Mouse (Mus musculus) MEL (cell line): ENCODE results near the gene Palld. TPM values are rescaled to one million over a fixed set of nuclear protein-coding genes. Genes with fewer than 3 reads are reported as not detected.

Experiments used
- DNase-seq: peaks from one replicate; pipeline ENCODE4 v3.0.0; 2011; ENCODE audit warnings: low read depth, low spot score
- H3K27ac ChIP-seq: 2 replicates; pipeline ENCODE4 v1.5.1; 2012; ENCODE audit warnings: low read depth, mild to moderate bottlenecking, control low read depth, low read length, moderate library complexity; ENCODE audit not compliant: control insufficient read depth
- H3K27me3 ChIP-seq, 2 experiments: fragments of 150-350 bp in 1 of 2; sonication (generic) in 1 of 2; 2 replicates each; pipeline ENCODE4 v1.6.1; 2012; ENCODE audit warnings: low read length in 2 of 2, mild to moderate bottlenecking in 2 of 2, improper control_type of control experiment in 1 of 2, moderate library complexity in 1 of 2; ENCODE audit not compliant: insufficient read depth in 2 of 2, control insufficient read depth in 1 of 2
- H3K36me3 ChIP-seq, 2 experiments: 2 replicates each; pipeline ENCODE4 v1.6.1; 2012 to 2014; ENCODE audit warnings: low read length in 2 of 2, improper control_type of control experiment in 1 of 2, inconsistent platforms in 1 of 2, mild to moderate bottlenecking in 1 of 2; ENCODE audit not compliant: insufficient read depth in 2 of 2, control insufficient read depth in 1 of 2
- H3K4me1 ChIP-seq, 2 experiments: fragments of 150-350 bp in 1 of 2; sonication (generic) in 1 of 2; 2 replicates each; pipeline ENCODE4 v1.6.1; 2012; ENCODE audit warnings: low read length in 2 of 2, improper control_type of control experiment in 1 of 2, mild to moderate bottlenecking in 1 of 2; ENCODE audit not compliant: insufficient read depth in 2 of 2, control insufficient read depth in 1 of 2
- H3K4me3 ChIP-seq, 2 experiments: fragments of 150-350 bp in 1 of 2; sonication (generic) in 1 of 2; 2 replicates each; pipeline ENCODE4 v1.5.1; 2012; ENCODE audit warnings: low read depth in 2 of 2, low read length in 2 of 2, mild to moderate bottlenecking in 2 of 2, moderate library complexity in 2 of 2, control low read depth in 1 of 2, improper control_type of control experiment in 1 of 2; ENCODE audit not compliant: control insufficient read depth in 1 of 2, insufficient read depth in 1 of 2
- H3K79me2 ChIP-seq: 2 replicates; pipeline ENCODE4 v1.6.1; 2012; ENCODE audit warnings: mild to moderate bottlenecking, low read length, moderate library complexity; ENCODE audit not compliant: control insufficient read depth, poor library complexity, insufficient read depth
- H3K9ac ChIP-seq: 2 replicates; pipeline ENCODE4 v1.6.1; 2012; ENCODE audit warnings: low read depth, mild to moderate bottlenecking, control low read depth, low read length, moderate library complexity; ENCODE audit not compliant: control insufficient read depth, poor library complexity, severe bottlenecking
- H3K9me3 ChIP-seq: fragments of 150-350 bp; sonication (generic); replicated peaks from 2 replicates; pipeline ENCODE4 v1.6.1; 2012; ENCODE audit warnings: mild to moderate bottlenecking, low read length, improper control_type of control experiment, moderate library complexity; ENCODE audit not compliant: insufficient read depth
- CHD1 ChIP-seq: IDR thresholded peaks from 2 replicates; pipeline ENCODE4 v1.6.1; 2012; ENCODE audit warnings: low read depth, mild to moderate bottlenecking, inconsistent platforms, low read length, improper control_type of control experiment
- CHD2 ChIP-seq: IDR thresholded peaks from 2 replicates; pipeline ENCODE4 v1.6.1; 2011; ENCODE audit warnings: low read length, improper control_type of control experiment
- ELF1 ChIP-seq: IDR thresholded peaks from 2 replicates; pipeline ENCODE4 v1.6.1; 2014; ENCODE audit warnings: low read depth, mild to moderate bottlenecking, inconsistent platforms, low read length, improper control_type of control experiment, moderate library complexity
- EP300 ChIP-seq, 2 experiments: IDR thresholded peaks; 2 replicates each; pipeline ENCODE4 v1.6.1; 2011; ENCODE audit warnings: improper control_type of control experiment in 2 of 2, low read length in 2 of 2, low read depth in 1 of 2, mild to moderate bottlenecking in 1 of 2
- ETS1 ChIP-seq: IDR thresholded peaks from 2 replicates; pipeline ENCODE4 v1.6.1; 2012; ENCODE audit warnings: low read depth, mild to moderate bottlenecking, inconsistent platforms, low read length, improper control_type of control experiment, moderate library complexity
- GABPA ChIP-seq: IDR thresholded peaks from 2 replicates; pipeline ENCODE4 v1.6.1; 2012; ENCODE audit warnings: low read depth, mild to moderate bottlenecking, inconsistent platforms, low read length, improper control_type of control experiment, moderate library complexity
- GATA1 ChIP-seq: IDR thresholded peaks from 2 replicates; pipeline ENCODE4 v1.6.1; 2011; ENCODE audit warnings: low read depth, low read length, improper control_type of control experiment
- HCFC1 ChIP-seq: IDR thresholded peaks from 2 replicates; pipeline ENCODE4 v1.6.1; 2012; ENCODE audit warnings: low read depth, mild to moderate bottlenecking, inconsistent platforms, low read length, improper control_type of control experiment, moderate library complexity
- KAT2A ChIP-seq: conservative IDR thresholded peaks from 2 replicates; pipeline ENCODE4 v1.6.1; 2012; ENCODE audit warnings: low read depth, low read length, improper control_type of control experiment, inconsistent platforms
- MAZ ChIP-seq: IDR thresholded peaks from 2 replicates; pipeline ENCODE4 v1.6.1; 2012; ENCODE audit warnings: low read depth, mild to moderate bottlenecking, inconsistent platforms, low read length, improper control_type of control experiment
- MEF2A ChIP-seq: IDR thresholded peaks from 2 replicates; pipeline ENCODE4 v1.6.1; 2014; ENCODE audit warnings: low read depth, mild to moderate bottlenecking, inconsistent platforms, low read length, improper control_type of control experiment; ENCODE audit not compliant: poor library complexity, insufficient replicate concordance, severe bottlenecking; ENCODE audit errors: extremely low read depth
- MYC ChIP-seq: IDR thresholded peaks from 2 replicates; pipeline ENCODE4 v1.6.1; 2011; ENCODE audit warnings: low read depth, mild to moderate bottlenecking, low read length, improper control_type of control experiment, moderate library complexity
- POLR2A ChIP-seq, 2 experiments: IDR thresholded peaks; 2 replicates each; pipeline ENCODE4 v1.6.1; 2011 to 2012; ENCODE audit warnings: low read length in 2 of 2, mild to moderate bottlenecking in 2 of 2, control low read depth in 1 of 2, improper control_type of control experiment in 1 of 2, low read depth in 1 of 2, moderate library complexity in 1 of 2; ENCODE audit not compliant: control insufficient read depth in 1 of 2, insufficient read depth in 1 of 2, poor library complexity in 1 of 2
- POLR2AphosphoS5 ChIP-seq: IDR thresholded peaks from 2 replicates; pipeline ENCODE4 v1.6.1; 2012; ENCODE audit warnings: low read depth, borderline replicate concordance, mild to moderate bottlenecking, inconsistent platforms, low read length, moderate library complexity, mixed read lengths
- SIN3A ChIP-seq: IDR thresholded peaks from 2 replicates; pipeline ENCODE4 v1.6.1; 2012; ENCODE audit warnings: low read length, improper control_type of control experiment, inconsistent platforms
- SMC3 ChIP-seq: IDR thresholded peaks from 2 replicates; pipeline ENCODE4 v1.6.1; 2011; ENCODE audit warnings: low read depth, low read length, improper control_type of control experiment
- TBP ChIP-seq: IDR thresholded peaks from 2 replicates; pipeline ENCODE4 v1.8.0; 2011; ENCODE audit warnings: low read depth, low read length, improper control_type of control experiment
- TCF12 ChIP-seq: IDR thresholded peaks from 2 replicates; pipeline ENCODE4 v1.6.1; 2014; ENCODE audit warnings: low read depth, mild to moderate bottlenecking, inconsistent platforms, low read length, improper control_type of control experiment, moderate library complexity
- UBTF ChIP-seq: IDR thresholded peaks from 2 replicates; pipeline ENCODE4 v1.6.1; 2012; ENCODE audit warnings: low read depth, mild to moderate bottlenecking, inconsistent platforms, low read length, improper control_type of control experiment, moderate library complexity, borderline replicate concordance; ENCODE audit not compliant: insufficient read depth
- ZC3H11A ChIP-seq: IDR thresholded peaks from 2 replicates; pipeline ENCODE4 v1.6.1; 2012; ENCODE audit warnings: low read depth, mild to moderate bottlenecking, inconsistent platforms, low read length, improper control_type of control experiment
- ZKSCAN1 ChIP-seq: IDR thresholded peaks from 2 replicates; pipeline ENCODE4 v1.6.1; 2012; ENCODE audit warnings: low read depth, mild to moderate bottlenecking, inconsistent platforms, low read length, improper control_type of control experiment, moderate library complexity
- ZNF384 ChIP-seq: IDR thresholded peaks from 2 replicates; pipeline ENCODE4 v1.6.1; 2012; ENCODE audit warnings: low read depth, mild to moderate bottlenecking, inconsistent platforms, low read length, improper control_type of control experiment
- polyA plus RNA-seq, 2 experiments: library from polyadenylated mRNA; stranded (reverse) in 1 of 2; unstranded in 1 of 2; fragments of >175 nt in 1 of 2; fragments of >200 nt in 1 of 2; gene quantifications; 2 replicates each; pipeline versions ENCODE4 v1.2.1 to v1.2.4; 2012; ENCODE audit warnings: low replicate concordance in 2 of 2, low read depth in 1 of 2; ENCODE audit not compliant: insufficient read length in 2 of 2, insufficient read depth in 1 of 2, missing spikeins in 1 of 2
- total RNA-seq: library from RNA; depleted of rRNA; stranded (reverse); fragments of 300-350 nt; gene quantifications from 2 replicates; pipeline ENCODE4 v1.2.3, GENCODE M21; 2012

The Palld gene
- total and polyA plus RNA-seq, 3 experiments = 0.23 to 1.9 TPM; not detected in 1

DNA sequence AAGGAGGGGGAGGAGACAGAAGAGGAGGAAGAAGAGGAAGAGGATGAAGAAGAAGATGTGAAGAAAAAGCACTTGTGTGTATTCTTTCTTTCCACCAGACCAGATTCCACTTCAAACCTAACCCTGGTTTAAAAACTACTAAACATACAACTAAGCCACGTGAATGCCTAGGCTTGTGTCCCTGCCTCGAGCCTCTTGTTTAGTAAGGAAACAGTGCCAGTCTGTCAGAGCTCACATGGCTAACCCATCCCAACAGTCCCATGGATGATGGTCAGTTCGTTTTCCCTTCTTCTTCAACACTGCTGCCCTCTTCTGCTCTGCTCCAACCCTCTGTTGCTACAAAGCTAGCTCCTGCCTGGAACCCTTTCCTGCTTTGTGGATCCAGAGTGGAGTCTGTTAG, 316.7 kb downstream of the Palld start:
- Histone ChIP-seq H3K4me1 (no peaks in the 10 kb centered on the region), H3K4me3 (no peak overlapping the region), H3K79me2 (no peaks in the 10 kb centered on the region), H3K36me3 (no peaks in the 10 kb centered on the region), H3K27ac (no peak overlapping the region), H3K9me3 (no peaks in the 10 kb centered on the region), H3K9ac (no peak overlapping the region), H3K27me3 (no peaks in the 10 kb centered on the region)
- DNase-seq = no peak
- TF ChIP-seq MAZ (no peak), SIN3A (no peak), KAT2A (no peak), EP300 (IDR thresholded peaks at IDR 0.05; ENCODE audit: low read depth in 1 of 2, low read length in 2 of 2) (no peak), TBP (no peak), GATA1 (no peak), ZNF384 (no peak), ZKSCAN1 (no peak), CHD2 (no peak)

DNA sequence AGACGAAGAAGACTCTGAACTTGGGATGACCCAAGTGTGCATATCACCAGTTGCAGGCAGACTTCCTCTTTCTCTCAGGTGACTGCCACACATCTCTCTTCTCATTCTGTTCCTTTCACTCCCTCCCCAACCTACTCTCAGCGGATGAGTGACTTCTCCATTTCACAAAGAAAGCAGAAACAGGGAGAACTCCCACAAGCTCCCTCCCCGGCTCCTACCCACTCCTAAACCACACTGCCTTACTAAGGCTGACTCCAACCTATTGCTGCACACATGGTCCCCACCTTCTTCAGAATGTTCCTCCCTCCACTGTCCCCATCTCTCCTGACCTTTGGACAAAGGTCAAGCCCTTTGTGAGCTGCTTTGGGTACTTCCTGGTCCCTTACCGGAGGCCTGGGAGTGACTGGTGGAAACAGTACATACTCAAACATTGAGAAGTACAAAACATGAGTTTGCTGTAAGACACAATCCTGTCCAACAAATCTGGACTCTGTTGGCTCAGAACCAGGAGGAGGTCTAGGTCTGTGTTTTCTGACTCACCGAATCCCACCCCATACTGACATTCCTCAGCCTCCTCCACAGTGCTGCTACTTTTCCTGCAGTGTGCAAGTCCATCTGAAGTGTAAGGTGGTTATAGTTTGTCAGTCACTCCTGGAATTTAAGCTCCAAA, 317.6 kb downstream of the Palld start:
- H3K9me3 ChIP-seq = no peaks in the 10 kb centered on the region

More for the DNA sequence above, 317.6 kb downstream of the Palld start:
- Histone ChIP-seq H3K36me3 (no peaks in the 10 kb centered on the region), H3K4me3 (no peak overlapping the region), H3K4me1 (no peaks in the 10 kb centered on the region), H3K79me2 (no peaks in the 10 kb centered on the region), H3K9ac (no peak overlapping the region), H3K27ac (no peak overlapping the region), H3K27me3 (no peaks in the 10 kb centered on the region)
- peak; percentile 6 for DNase-seq
- TF ChIP-seq KAT2A (no peak), CHD2 (no peak), POLR2AphosphoS5 (no peak), SIN3A (no peak), ELF1 (no peak), HCFC1 (no peak), MYC (no peak), GABPA (no peak), GATA1 (no peak), TCF12 (no peak), TBP (no peak), CHD1 (no peak), SMC3 (no peak), ZC3H11A (no peak), MEF2A (no peak), UBTF (no peak), ETS1 (no peak), POLR2A (IDR thresholded peaks at IDR 0.05; ENCODE audit: control insufficient read depth in 1 of 2, insufficient read depth in 1 of 2, low read depth in 1 of 2, low read length in 2 of 2, poor library complexity in 1 of 2) (no peak), EP300 (IDR thresholded peaks at IDR 0.05; ENCODE audit: low read depth in 1 of 2, low read length in 2 of 2) (no peak)
